Mouse (Mus musculus): ENCODE data around the gene Auts2.

The Auts2 gene

GRCm38 (mm10) chr5:131832891-131833876 is 710.0 kb downstream of the Auts2 start:
- no peak for DNase-seq (ENCODE audit: low spot score)

- no peak for DNase-seq (ENCODE audit: low spot score)
These were observed 713.0 kb downstream of the Auts2 start for GRCm38 (mm10) chr5:131830111-131830510.

GRCm38 (mm10) chr5:131829248-131829647 is 713.9 kb downstream of the Auts2 start:
- DNase-seq (ENCODE audit: low spot score), result no peak

GRCm38 (mm10) chr5:131828607-131829006 is 714.5 kb downstream of the Auts2 start:
- DNase-seq (ENCODE audit: low spot score), result no peak

GRCm38 (mm10) chr5:131826362-131827261 is 716.5 kb downstream of the Auts2 start:
- no peak for DNase-seq (ENCODE audit: low spot score)

- DNase-seq (ENCODE audit: low spot score), result no peak
These were observed 717.7 kb downstream of the Auts2 start for GRCm38 (mm10) chr5:131825421-131825820.

- no peak for DNase-seq (ENCODE audit: low spot score)
These were observed 718.8 kb downstream of the Auts2 start for GRCm38 (mm10) chr5:131824197-131824991.

GRCm38 (mm10) chr5:131821461-131821860 is 721.7 kb downstream of the Auts2 start:
- no peak for DNase-seq (ENCODE audit: low spot score)

- DNase-seq (ENCODE audit: low spot score), result no peak
These were observed 723.9 kb downstream of the Auts2 start for GRCm38 (mm10) chr5:131819251-131819691.

- DNase-seq (ENCODE audit: low spot score), result no peak
These were observed 727.6 kb downstream of the Auts2 start for GRCm38 (mm10) chr5:131815498-131815897.

- DNase-seq (ENCODE audit: low spot score), result no peak
These were observed 728.6 kb downstream of the Auts2 start for GRCm38 (mm10) chr5:131814503-131815003.

- no peak for DNase-seq (ENCODE audit: low spot score)
These were observed 729.1 kb downstream of the Auts2 start for GRCm38 (mm10) chr5:131813952-131814502.

- no peak for DNase-seq (ENCODE audit: low spot score)
These were observed 729.8 kb downstream of the Auts2 start for GRCm38 (mm10) chr5:131813331-131813781.

- DNase-seq (ENCODE audit: low spot score), result no peak
These were observed 730.6 kb downstream of the Auts2 start for GRCm38 (mm10) chr5:131812483-131813063.

- no peak for DNase-seq (ENCODE audit: low spot score)
These were observed 736.8 kb downstream of the Auts2 start for GRCm38 (mm10) chr5:131806350-131806749.

- DNase-seq (ENCODE audit: low spot score), result no peak
These were observed 737.9 kb downstream of the Auts2 start for GRCm38 (mm10) chr5:131805277-131805676.

- DNase-seq (ENCODE audit: low spot score), result no peak
These were observed 739.5 kb downstream of the Auts2 start for GRCm38 (mm10) chr5:131803609-131804008.

- DNase-seq (ENCODE audit: low spot score), result no peak
These were observed 740.7 kb downstream of the Auts2 start for GRCm38 (mm10) chr5:131802340-131803036.

- DNase-seq (ENCODE audit: low spot score), result no peak
These were observed 741.2 kb downstream of the Auts2 start for GRCm38 (mm10) chr5:131801924-131802323.

- DNase-seq (ENCODE audit: low spot score), result no peak
These were observed 744.8 kb downstream of the Auts2 start for GRCm38 (mm10) chr5:131798373-131798772.

Data from layer of hippocampus, adult 9-10 months (tissue).